Mouse (Mus musculus): ENCODE data around the gene Mavs.

Mavs gene

GRCm38 (mm10) chr2:131261481-131262212 is 27.8 kb downstream of the Mavs start:
- DNase-seq (ENCODE audit: low read depth, low spot score) = no peak

GRCm38 (mm10) chr2:131262213-131262672 is 28.4 kb downstream of the Mavs start, which contains the start of gene Pank2:
TSS of gene Pank2 (plus strand) at chr2:131262495.
- peak; percentile 97 for DNase-seq (ENCODE audit: low read depth, low spot score)

- peak; percentile 61 for DNase-seq (ENCODE audit: low read depth, low spot score)
Measured at GRCm38 (mm10) chr2:131262680-131263670, 29.1 kb downstream of the Mavs start.

- DNase-seq (ENCODE audit: low read depth, low spot score) = no peak
Measured at GRCm38 (mm10) chr2:131264027-131264426, 30.2 kb downstream of the Mavs start.

- no peak for DNase-seq (ENCODE audit: low read depth, low spot score)
Measured at GRCm38 (mm10) chr2:131265056-131265455, 31.2 kb downstream of the Mavs start.

- DNase-seq (ENCODE audit: low read depth, low spot score) = no peak
Measured at GRCm38 (mm10) chr2:131275493-131275892, 41.6 kb downstream of the Mavs start.

GRCm38 (mm10) chr2:131276722-131277121 is 42.9 kb downstream of the Mavs start:
- no peak for DNase-seq (ENCODE audit: low read depth, low spot score)

- no peak for DNase-seq (ENCODE audit: low read depth, low spot score)
Measured at GRCm38 (mm10) chr2:131281596-131281995, 47.7 kb downstream of the Mavs start.

GRCm38 (mm10) chr2:131286276-131286675 is 52.4 kb downstream of the Mavs start:
- no peak for DNase-seq (ENCODE audit: low read depth, low spot score)

GRCm38 (mm10) chr2:131290669-131291068 is 56.8 kb downstream of the Mavs start:
- no peak for DNase-seq (ENCODE audit: low read depth, low spot score)

GRCm38 (mm10) chr2:131296746-131297261 is 62.9 kb downstream of the Mavs start:
- DNase-seq (ENCODE audit: low read depth, low spot score) = no peak
